In the genomic region with DNA sequence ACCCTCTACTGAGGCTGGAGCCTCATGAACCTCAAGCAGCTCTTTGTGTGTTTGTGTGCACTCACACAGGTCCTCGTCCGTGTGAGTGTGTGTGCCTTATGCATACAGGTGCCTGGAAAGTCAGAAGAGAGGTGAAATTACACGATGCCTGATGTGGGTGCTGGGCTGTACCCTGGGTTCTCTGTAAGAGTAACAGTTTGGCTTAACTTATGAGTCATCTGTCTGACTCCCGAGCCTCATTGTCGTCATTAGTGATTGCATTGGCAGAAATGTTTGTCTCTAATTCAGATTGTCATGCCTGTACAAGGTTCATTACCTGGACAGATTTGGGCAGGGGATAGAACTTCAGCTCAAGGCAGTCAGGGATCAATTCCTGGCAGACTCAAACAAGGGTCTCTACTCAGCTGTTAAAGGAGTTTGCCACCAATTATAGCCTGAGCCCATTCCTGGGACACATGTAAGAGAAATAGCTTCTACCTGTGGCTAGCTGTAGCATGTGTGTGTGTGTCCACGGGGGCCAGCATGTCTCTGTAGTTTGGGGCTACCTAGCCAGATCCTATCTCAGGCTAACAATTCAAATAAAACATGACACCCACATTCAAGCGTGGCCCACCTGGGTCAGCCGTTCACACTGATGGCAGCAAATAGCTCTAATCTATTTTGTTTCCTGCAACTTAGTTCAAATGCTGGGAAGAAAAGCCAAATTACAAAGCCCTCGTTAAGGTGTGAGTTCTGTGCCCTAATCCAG, we compare ENCODE assay signal across 8 mouse cellular contexts. TPM values are rescaled to one million over a fixed set of nuclear protein-coding genes. Genes with fewer than 3 reads are reported as not detected.
DNase-seq lines count a peak whose midpoint lies in the region; ATAC-seq and TF ChIP-seq lines count a peak whose summit lies in the region.

No protein-coding gene starts in this region.

- peak overlapping the region; percentile 71 for H3K4me2 ChIP-seq in forebrain, postnatal 0 days (ENCODE audit: low read depth)
- H3K4me2 ChIP-seq in neural tube, embryonic 15.5 days, result peak overlapping the region; percentile 76

- H3K27ac ChIP-seq in kidney, adult 2 months (ENCODE audit: insufficient read depth, low read depth, low read length), result peak overlapping the region; percentile 98
- peak overlapping the region; percentile 98 for H3K27ac ChIP-seq in forebrain, postnatal 0 days (ENCODE audit: low read depth, low read length)
- H3K27ac ChIP-seq in neural tube, embryonic 15.5 days (replicated peaks), result peak overlapping the region; percentile 98

- WGBS in kidney, adult 2 months, result 6% methylated on average over 9 of the region's 9 CpGs
- 27% methylated on average over 9 of the region's 9 CpGs for WGBS in forebrain, postnatal 0 days
- 37% methylated on average over 9 of the region's 9 CpGs for WGBS in neural tube, embryonic 15.5 days

- ATAC-seq in forebrain, postnatal 0 days, result no peak
- ATAC-seq in neural tube, embryonic 15.5 days (ENCODE audit: low FRiP score), result peak; percentile 0; the same call in 1 of the 2 replicates

- no peak for TF ChIP-seq CTCF in kidney, adult 2 months (conservative IDR thresholded peaks at IDR 0.05; ENCODE audit: insufficient read depth, insufficient read length, low read depth, low read length)
- no peak for TF ChIP-seq CTCF in forebrain, postnatal 0 days (IDR thresholded peaks at IDR 0.05; ENCODE audit: low read depth)

- H3K4me3 ChIP-seq in kidney, adult 2 months (ENCODE audit: insufficient read depth, low read depth, low read length), result peak overlapping the region; percentile 59
- peak overlapping the region; percentile 45 for H3K4me3 ChIP-seq in forebrain, postnatal 0 days (ENCODE audit: low read depth, low read length)
- peak overlapping the region; percentile 69 for H3K4me3 ChIP-seq in neural tube, embryonic 15.5 days (replicated peaks)

- H3K9me3 ChIP-seq in forebrain, postnatal 0 days (ENCODE audit: low read length), result no peaks in the 10 kb centered on the region
- no peaks in the 10 kb centered on the region for H3K9me3 ChIP-seq in neural tube, embryonic 15.5 days (replicated peaks)

- H3K36me3 ChIP-seq in kidney, adult 2 months (ENCODE audit: control insufficient read depth, insufficient read depth, low read length), result no peaks in the 10 kb centered on the region
- no peaks in the 10 kb centered on the region; the same call in 1 of the 2 replicates for H3K36me3 ChIP-seq in forebrain, postnatal 0 days (ENCODE audit: insufficient read depth)
- no peaks in the 10 kb centered on the region for H3K36me3 ChIP-seq in neural tube, embryonic 15.5 days

- TF ChIP-seq POLR2A in kidney, adult 2 months (IDR thresholded peaks at IDR 0.05; ENCODE audit: low read depth, low read length), result no peak

- H3K27me3 ChIP-seq in kidney, adult 2 months (replicated peaks; ENCODE audit: control insufficient read depth, insufficient read depth, low read length), result no peaks in the 10 kb centered on the region
- no peaks in the 10 kb centered on the region for H3K27me3 ChIP-seq in forebrain, postnatal 0 days (ENCODE audit: insufficient read depth, low read length)
- no peaks in the 10 kb centered on the region for H3K27me3 ChIP-seq in neural tube, embryonic 15.5 days (replicated peaks)

- H3K9ac ChIP-seq in forebrain, postnatal 0 days, result peak overlapping the region; percentile 73
- H3K9ac ChIP-seq in neural tube, embryonic 15.5 days (replicated peaks), result peak overlapping the region; percentile 82

- peak; percentile 45 for DNase-seq in kidney, adult 2 months
- DNase-seq in kidney, adult 11 months, result no peak
- DNase-seq in NIH3T3 (ENCODE audit: low read depth) (peak; percentile 78), liver (peak; percentile 41)
- no peak for DNase-seq in forebrain, postnatal 0 days
- DNase-seq in testis, postnatal 14 days (ENCODE audit: low spot score), result no peak
- no peak for DNase-seq in layer of hippocampus, adult 9-11 months

- peaks cover 51% of the 10 kb centered on the region for H3K4me1 ChIP-seq in kidney, adult 2 months (ENCODE audit: control insufficient read depth, insufficient read depth, low read length)
- peaks cover 35% of the 10 kb centered on the region for H3K4me1 ChIP-seq in forebrain, postnatal 0 days (ENCODE audit: insufficient read depth)
- H3K4me1 ChIP-seq in neural tube, embryonic 15.5 days, result peaks cover 63% of the 10 kb centered on the region

RNA-seq across cellular contexts. Expression of gene Mknk2, which starts 0.6 kb away (rescaled TPM):
- polyA plus RNA-seq in kidney, adult 2 months (2012; rRNA removed), result 163 and 210 TPM in 2 replicates
- 55.2 and 69.8 TPM in 2 replicates for total RNA-seq in forebrain, postnatal 0 days (2014; rRNA removed)
- 42.4 and 43.6 TPM in 2 replicates for polyA plus RNA-seq in forebrain, postnatal 0 days (2015; fragmentation: Nextera tagmentation; extraction: Ambion mirVana)
- polyA plus RNA-seq in neural tube, embryonic 15.5 days (2015; fragmentation: Nextera tagmentation; extraction: Ambion mirVana), result 56.2 and 70.3 TPM in 2 replicates

RNA-seq across cellular contexts. Expression of gene Btbd2, which starts 20.4 kb away (rescaled TPM):
- polyA plus RNA-seq in kidney, adult 2 months (2012; rRNA removed), result 77.7 and 80.7 TPM in 2 replicates
- 105 and 131 TPM in 2 replicates for total RNA-seq in forebrain, postnatal 0 days (2014; rRNA removed)
- 70.4 and 77.6 TPM in 2 replicates for polyA plus RNA-seq in forebrain, postnatal 0 days (2015; fragmentation: Nextera tagmentation; extraction: Ambion mirVana)
- 91.9 and 92.1 TPM in 2 replicates for polyA plus RNA-seq in neural tube, embryonic 15.5 days (2015; fragmentation: Nextera tagmentation; extraction: Ambion mirVana)

RNA-seq across cellular contexts. Expression of gene Mob3a, which starts 24.5 kb away (rescaled TPM):
- polyA plus RNA-seq in kidney, adult 2 months (2012; rRNA removed), result 14.3 and 19.5 TPM in 2 replicates
- total RNA-seq in forebrain, postnatal 0 days (2014; rRNA removed), result 54.1 and 57.8 TPM in 2 replicates
- polyA plus RNA-seq in forebrain, postnatal 0 days (2015; fragmentation: Nextera tagmentation; extraction: Ambion mirVana), result 38.9 and 45.9 TPM in 2 replicates
- polyA plus RNA-seq in neural tube, embryonic 15.5 days (2015; fragmentation: Nextera tagmentation; extraction: Ambion mirVana), result 53.0 and 58.8 TPM in 2 replicates

RNA-seq across cellular contexts. Expression of gene Izumo4, which starts 24.7 kb away (rescaled TPM):
- 36.8 and 39.5 TPM in 2 replicates for polyA plus RNA-seq in kidney, adult 2 months (2012; rRNA removed)
- 37.9 and 39.5 TPM in 2 replicates for total RNA-seq in forebrain, postnatal 0 days (2014; rRNA removed)
- polyA plus RNA-seq in forebrain, postnatal 0 days (2015; fragmentation: Nextera tagmentation; extraction: Ambion mirVana), result 34.4 and 36.7 TPM in 2 replicates
- 43.3 and 46.8 TPM in 2 replicates for polyA plus RNA-seq in neural tube, embryonic 15.5 days (2015; fragmentation: Nextera tagmentation; extraction: Ambion mirVana)

RNA-seq across cellular contexts. Expression of gene Csnk1g2, which starts 54.7 kb away (rescaled TPM):
- polyA plus RNA-seq in kidney, adult 2 months (2012; rRNA removed), result 166 and 193 TPM in 2 replicates
- total RNA-seq in forebrain, postnatal 0 days (2014; rRNA removed), result 127 and 135 TPM in 2 replicates
- 91.8 and 94.1 TPM in 2 replicates for polyA plus RNA-seq in forebrain, postnatal 0 days (2015; fragmentation: Nextera tagmentation; extraction: Ambion mirVana)
- polyA plus RNA-seq in neural tube, embryonic 15.5 days (2015; fragmentation: Nextera tagmentation; extraction: Ambion mirVana), result 106 and 118 TPM in 2 replicates

Comparison
In these comparisons a context has a peak if more than half of its experiments do, and no peak if none do; other contexts are left out.
1. DNase-seq: peak in kidney, adult 2 months (single experiment), NIH3T3 (single experiment) and liver (single experiment); none in kidney, adult 11 months (single experiment), forebrain, postnatal 0 days (single experiment), testis, postnatal 14 days (single experiment) and layer of hippocampus, adult 9-11 months (single experiment).
2. Peak in every context shown above with its lines, with median percentiles within 50 percentile points of each other: H3K27ac ChIP-seq and H3K4me3 ChIP-seq.